Mouse (Mus musculus) MEL (cell line): ENCODE data around the gene Tuft1. TPM values are rescaled to one million over a fixed set of nuclear protein-coding genes. Genes with fewer than 3 reads are reported as not detected.
"Not testable (repeated sequence)": the region's sequence is repeated elsewhere in the genome, so short reads cannot be mapped to it uniquely, and the experiment has no call there.

Source experiments
- DNase-seq: peaks from one replicate; pipeline ENCODE4 v3.0.0; 2011; ENCODE audit warnings: low read depth, low spot score
- H3K27ac ChIP-seq: 2 replicates; pipeline ENCODE4 v1.5.1; 2012; ENCODE audit warnings: low read depth, mild to moderate bottlenecking, control low read depth, low read length, moderate library complexity; ENCODE audit not compliant: control insufficient read depth
- H3K27me3 ChIP-seq, 2 experiments: fragments of 150-350 bp in 1 of 2; sonication (generic) in 1 of 2; 2 replicates each; pipeline ENCODE4 v1.6.1; 2012; ENCODE audit warnings: low read length in 2 of 2, mild to moderate bottlenecking in 2 of 2, improper control_type of control experiment in 1 of 2, moderate library complexity in 1 of 2; ENCODE audit not compliant: insufficient read depth in 2 of 2, control insufficient read depth in 1 of 2
- H3K36me3 ChIP-seq, 2 experiments: 2 replicates each; pipeline ENCODE4 v1.6.1; 2012 to 2014; ENCODE audit warnings: low read length in 2 of 2, improper control_type of control experiment in 1 of 2, inconsistent platforms in 1 of 2, mild to moderate bottlenecking in 1 of 2; ENCODE audit not compliant: insufficient read depth in 2 of 2, control insufficient read depth in 1 of 2
- H3K4me1 ChIP-seq, 2 experiments: fragments of 150-350 bp in 1 of 2; sonication (generic) in 1 of 2; 2 replicates each; pipeline ENCODE4 v1.6.1; 2012; ENCODE audit warnings: low read length in 2 of 2, improper control_type of control experiment in 1 of 2, mild to moderate bottlenecking in 1 of 2; ENCODE audit not compliant: insufficient read depth in 2 of 2, control insufficient read depth in 1 of 2
- H3K4me3 ChIP-seq, 2 experiments: fragments of 150-350 bp in 1 of 2; sonication (generic) in 1 of 2; 2 replicates each; pipeline ENCODE4 v1.5.1; 2012; ENCODE audit warnings: low read depth in 2 of 2, low read length in 2 of 2, mild to moderate bottlenecking in 2 of 2, moderate library complexity in 2 of 2, control low read depth in 1 of 2, improper control_type of control experiment in 1 of 2; ENCODE audit not compliant: control insufficient read depth in 1 of 2, insufficient read depth in 1 of 2
- H3K79me2 ChIP-seq: 2 replicates; pipeline ENCODE4 v1.6.1; 2012; ENCODE audit warnings: mild to moderate bottlenecking, low read length, moderate library complexity; ENCODE audit not compliant: control insufficient read depth, poor library complexity, insufficient read depth
- H3K9ac ChIP-seq: 2 replicates; pipeline ENCODE4 v1.6.1; 2012; ENCODE audit warnings: low read depth, mild to moderate bottlenecking, control low read depth, low read length, moderate library complexity; ENCODE audit not compliant: control insufficient read depth, poor library complexity, severe bottlenecking
- H3K9me3 ChIP-seq: fragments of 150-350 bp; sonication (generic); replicated peaks from 2 replicates; pipeline ENCODE4 v1.6.1; 2012; ENCODE audit warnings: mild to moderate bottlenecking, low read length, improper control_type of control experiment, moderate library complexity; ENCODE audit not compliant: insufficient read depth
- CTCF ChIP-seq, 3 experiments: IDR thresholded peaks in 2 of 3; conservative IDR thresholded peaks in 1 of 3; 2 replicates each; pipeline ENCODE4 v1.5.1; 2011 to 2012; ENCODE audit warnings: low read length in 3 of 3, low read depth in 2 of 3, mild to moderate bottlenecking in 2 of 3, improper control_type of control experiment in 1 of 3, inconsistent platforms in 1 of 3, mixed read lengths in 1 of 3, moderate library complexity in 1 of 3; ENCODE audit not compliant: control insufficient read depth in 1 of 3, insufficient read depth in 1 of 3, poor library complexity in 1 of 3, severe bottlenecking in 1 of 3
- EP300 ChIP-seq, 2 experiments: IDR thresholded peaks; 2 replicates each; pipeline ENCODE4 v1.6.1; 2011; ENCODE audit warnings: improper control_type of control experiment in 2 of 2, low read length in 2 of 2, low read depth in 1 of 2, mild to moderate bottlenecking in 1 of 2
- HCFC1 ChIP-seq: IDR thresholded peaks from 2 replicates; pipeline ENCODE4 v1.6.1; 2012; ENCODE audit warnings: low read depth, mild to moderate bottlenecking, inconsistent platforms, low read length, improper control_type of control experiment, moderate library complexity
- NRF1 ChIP-seq: IDR thresholded peaks from 2 replicates; pipeline ENCODE4 v1.6.1; 2014; ENCODE audit warnings: low read depth, mild to moderate bottlenecking, inconsistent platforms, low read length, improper control_type of control experiment, moderate library complexity; ENCODE audit not compliant: poor library complexity, insufficient read depth, severe bottlenecking
- RAD21 ChIP-seq: IDR thresholded peaks from 2 replicates; pipeline ENCODE4 v1.6.1; 2011; ENCODE audit warnings: mild to moderate bottlenecking, low read depth, low read length, improper control_type of control experiment
- SIN3A ChIP-seq: IDR thresholded peaks from 2 replicates; pipeline ENCODE4 v1.6.1; 2012; ENCODE audit warnings: low read length, improper control_type of control experiment, inconsistent platforms
- SMC3 ChIP-seq: IDR thresholded peaks from 2 replicates; pipeline ENCODE4 v1.6.1; 2011; ENCODE audit warnings: low read depth, low read length, improper control_type of control experiment
- TCF12 ChIP-seq: IDR thresholded peaks from 2 replicates; pipeline ENCODE4 v1.6.1; 2014; ENCODE audit warnings: low read depth, mild to moderate bottlenecking, inconsistent platforms, low read length, improper control_type of control experiment, moderate library complexity
- ZC3H11A ChIP-seq: IDR thresholded peaks from 2 replicates; pipeline ENCODE4 v1.6.1; 2012; ENCODE audit warnings: low read depth, mild to moderate bottlenecking, inconsistent platforms, low read length, improper control_type of control experiment
- polyA plus RNA-seq, 2 experiments: library from polyadenylated mRNA; stranded (reverse) in 1 of 2; unstranded in 1 of 2; fragments of >175 nt in 1 of 2; fragments of >200 nt in 1 of 2; gene quantifications; 2 replicates each; pipeline versions ENCODE4 v1.2.1 to v1.2.4; 2012; ENCODE audit warnings: low replicate concordance in 2 of 2, low read depth in 1 of 2; ENCODE audit not compliant: insufficient read length in 2 of 2, insufficient read depth in 1 of 2, missing spikeins in 1 of 2
- total RNA-seq: library from RNA; depleted of rRNA; stranded (reverse); fragments of 300-350 nt; gene quantifications from 2 replicates; pipeline ENCODE4 v1.2.3, GENCODE M21; 2012; rRNA removed

Gene Tuft1
- total RNA-seq (4.8 and 6.6 TPM in 2 replicates), polyA plus RNA-seq (10 to 100 TPM in 1 of 2 experiments, not detected in 1; 13.5 TPM)

- H3K27me3 ChIP-seq, H3K9me3 ChIP-seq, DNase-seq, H3K36me3 ChIP-seq, H3K79me2 ChIP-seq: not testable (repeated sequence)
- peak; percentile 45; the same call in 1 of the 2 replicates for TF ChIP-seq NRF1
- peak; percentile 33; the same call in 1 of the 2 replicates for TF ChIP-seq SIN3A
- 0 out of 2 replicates have a peak, but pooled peaks have one; percentile 9 for TF ChIP-seq TCF12
- Histone ChIP-seq H3K4me3 (peak within 1 kb of the TSS; percentile 46 to 58), H3K9ac (peak within 1 kb of the TSS; percentile 56), H3K27ac (peak within 1 kb of the TSS; percentile 63), H3K4me1 (peaks cover 3 to 10% of the 10 kb centered on the region in 2 experiments; a peak in 3 of 4 replicates)
These were observed at the start of gene Tuft1 for GRCm38 (mm10) chr3:94658740-94659095. Tuft1 (minus strand) TSS chr3:94658872.

GRCm38 (mm10) chr3:94703364-94703763 is 44.7 kb upstream of the Tuft1 start:
- TF ChIP-seq RAD21 (peak; percentile 51), SMC3 (peak; percentile 53), ZC3H11A (peak; percentile 40; the same call in 1 of the 2 replicates), CTCF (IDR thresholded peaks at IDR 0.05 in 2 of 3, conservative IDR thresholded peaks at IDR 0.05 in 1 of 3; ENCODE audit: control insufficient read depth in 1 of 3, insufficient read depth in 1 of 3, low read depth in 2 of 3, low read length in 3 of 3, poor library complexity in 1 of 3, severe bottlenecking in 1 of 3) (peak; percentile 35 to 88 (median 58); a peak in 5 of 6 replicates)
- TF ChIP-seq, all 39 proteins: peak for 4; not testable (repeated sequence) for 35
- H3K9ac ChIP-seq, H3K27me3 ChIP-seq, H3K9me3 ChIP-seq, H3K36me3 ChIP-seq, H3K79me2 ChIP-seq, H3K27ac ChIP-seq, H3K4me3 ChIP-seq: not testable (repeated sequence)
- H3K4me1 ChIP-seq = peaks cover 3 to 14% of the 10 kb centered on the region in 2 experiments
- DNase-seq = peak; percentile 32

DNA sequence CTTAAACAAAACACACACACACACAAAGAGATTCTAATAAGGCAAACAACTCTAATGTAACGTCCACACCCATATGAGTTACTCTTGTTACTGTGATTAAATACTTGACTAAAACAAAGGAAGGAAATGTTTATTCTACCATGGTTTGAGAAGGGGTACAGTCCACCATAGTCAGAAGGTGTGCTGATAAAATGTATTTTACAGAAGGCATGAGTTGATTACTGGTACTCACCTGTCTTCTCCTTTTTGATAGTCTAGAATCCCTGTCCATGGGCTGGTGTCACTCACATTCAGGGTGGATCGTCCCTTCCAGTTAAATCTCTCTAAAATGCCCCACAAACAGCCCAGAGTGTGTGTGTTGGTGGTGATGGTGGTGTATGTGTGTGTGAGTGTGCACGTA is 44.2 kb upstream of the Tuft1 start:
- Histone ChIP-seq H3K27me3 (no peaks in the 10 kb centered on the region), H3K36me3 (peaks cover 0 to 5% of the 10 kb centered on the region in 2 experiments; a peak in 2 of 4 replicates), H3K27ac (no peak overlapping the region), H3K4me1 (peaks cover 3 to 14% of the 10 kb centered on the region in 2 experiments), H3K79me2 (no peaks in the 10 kb centered on the region), H3K4me3 (no peak overlapping the region), H3K9ac (no peak overlapping the region), H3K9me3 (no peaks in the 10 kb centered on the region)
- TF ChIP-seq EP300 (IDR thresholded peaks at IDR 0.05; ENCODE audit: low read depth in 1 of 2, low read length in 2 of 2) = 0 out of 4 replicates have a peak, but pooled peaks of 1 of the 2 experiments have one; percentile 1
- TF ChIP-seq HCFC1 = no peak
- peak; percentile 30 for DNase-seq
